ENCODE assay signal across 8 mouse cellular contexts in genomic region chr11:83191134-83191893, GRCm38 (mm10). TPM values are rescaled to one million over a fixed set of nuclear protein-coding genes. Genes with fewer than 3 reads are reported as not detected.
A peak's percentile ranks its signal among the peaks of the same experiment; 100 is the strongest.
DNase-seq lines count a peak whose midpoint lies in the region; ATAC-seq and TF ChIP-seq lines count a peak whose summit lies in the region.

Gene Slfn3, plus strand, starts transcription at chr11:83191330.

- peak within 1 kb of the TSS; percentile 21; the same call in 1 of the 2 replicates for H3K4me3 ChIP-seq in heart, embryonic 12.5 days
- H3K4me3 ChIP-seq in myocyte = peak within 1 kb of the TSS; percentile 20
- no peak within 1 kb of the TSS for H3K4me3 ChIP-seq in hindbrain, embryonic 12.5 days

- peak within 1 kb of the TSS; percentile 45; the same call in 1 of the 2 replicates for H3K9ac ChIP-seq in heart, embryonic 12.5 days
- H3K9ac ChIP-seq in hindbrain, embryonic 12.5 days = no peak within 1 kb of the TSS

- no peak for ATAC-seq in heart, embryonic 12.5 days (ENCODE audit: insufficient number of reproducible peaks, low FRiP score)
- ATAC-seq in hindbrain, embryonic 12.5 days (ENCODE audit: low FRiP score) = no peak

- 65% methylated on average over 12 of the region's 12 CpGs for WGBS in heart, embryonic 12.5 days
- WGBS in hindbrain, embryonic 12.5 days = 78% methylated on average over 12 of the region's 12 CpGs

- H3ac ChIP-seq in myocyte (ENCODE audit: control insufficient read depth, insufficient read length) = no peak within 1 kb of the TSS

- no peaks in the 10 kb centered on the region for H3K27me3 ChIP-seq in heart, embryonic 12.5 days (replicated peaks)
- H3K27me3 ChIP-seq in myocyte (ENCODE audit: control insufficient read depth, insufficient read depth, insufficient read length) = no peaks in the 10 kb centered on the region
- no peaks in the 10 kb centered on the region for H3K27me3 ChIP-seq in hindbrain, embryonic 12.5 days

- no peaks in the 10 kb centered on the region for H3K36me3 ChIP-seq in heart, embryonic 12.5 days
- H3K36me3 ChIP-seq in myocyte (ENCODE audit: control insufficient read depth, insufficient read depth) = no peaks in the 10 kb centered on the region
- no peaks in the 10 kb centered on the region for H3K36me3 ChIP-seq in hindbrain, embryonic 12.5 days

- no peak within 1 kb of the TSS for H3K27ac ChIP-seq in heart, embryonic 12.5 days (ENCODE audit: poor library complexity, severe bottlenecking)
- H3K27ac ChIP-seq in hindbrain, embryonic 12.5 days = no peak within 1 kb of the TSS

- no peaks in the 10 kb centered on the region for H3K79me2 ChIP-seq in myocyte (ENCODE audit: control insufficient read depth, insufficient read depth)

- no peak for TF ChIP-seq POLR2A in myocyte (IDR thresholded peaks at IDR 0.05; ENCODE audit: insufficient read length, low read depth)

- peak within 1 kb of the TSS; percentile 43 for H3K4me2 ChIP-seq in heart, embryonic 12.5 days
- H3K4me2 ChIP-seq in myocyte (ENCODE audit: low read depth) = peak within 1 kb of the TSS; percentile 46
- H3K4me2 ChIP-seq in hindbrain, embryonic 12.5 days (replicated peaks) = no peak within 1 kb of the TSS

- DNase-seq in gastrocnemius, adult 18-20 months (ENCODE audit: low spot score) = peak; percentile 12
- no peak for DNase-seq in gastrocnemius, postnatal 25 days
- DNase-seq in adrenal gland, postnatal 10 days = peak; percentile 41
- DNase-seq in kidney, postnatal 4 days = peak; percentile 41 to 63
- DNase-seq in layer of hippocampus, adult 9-10 months (ENCODE audit: low spot score) = no peak

- H3K4me1 ChIP-seq in heart, embryonic 12.5 days (replicated peaks) = no peaks in the 10 kb centered on the region
- no peaks in the 10 kb centered on the region for H3K4me1 ChIP-seq in hindbrain, embryonic 12.5 days

- no peaks in the 10 kb centered on the region for H3K9me3 ChIP-seq in heart, embryonic 12.5 days (replicated peaks)
- H3K9me3 ChIP-seq in hindbrain, embryonic 12.5 days (replicated peaks) = no peaks in the 10 kb centered on the region

TF ChIP-seq in myocyte, 11 proteins besides CTCF, POLR2A, EP300 and RAD21:
- TF ChIP-seq E2F4 (IDR thresholded peaks at IDR 0.05; ENCODE audit: insufficient read depth) (no peak), USF1 (IDR thresholded peaks at IDR 0.05; ENCODE audit: low read depth) (no peak)

RNA-seq across cellular contexts. Expression of gene Slfn3, which starts in this region (rescaled TPM):
- 1 to 10 TPM in 1 of 2 experiments, under 1 TPM in 1; 0.41 to 1.3 TPM for total RNA-seq in gastrocnemius, adult 18-20 months (2021)
- total RNA-seq in gastrocnemius, postnatal 25 days (2021) = 1 to 10 TPM; 1.2 to 1.3 TPM
- total RNA-seq in adrenal gland, postnatal 10 days (2021) = 1 to 10 TPM; 3.3 to 3.9 TPM
- 1.1 and 1.2 TPM in 2 replicates for polyA plus RNA-seq in heart, embryonic 12.5 days (2016; fragmentation: Nextera tagmentation; extraction: Ambion mirVana)
- 1.1 TPM for polyA plus RNA-seq in myocyte (2012; fragmentation: generic; extraction: Trizol)
- 0.66 and 0.68 TPM in 2 replicates for polyA plus RNA-seq in hindbrain, embryonic 12.5 days (2016; fragmentation: Nextera tagmentation; extraction: Ambion mirVana)

Comparison
In these comparisons a context has a peak if more than half of its experiments do, and no peak if none do; other contexts are left out.
1. DNase-seq: peak in gastrocnemius, adult 18-20 months (single experiment), adrenal gland, postnatal 10 days (single experiment) and kidney, postnatal 4 days (2 of 2); none in gastrocnemius, postnatal 25 days (single experiment) and layer of hippocampus, adult 9-10 months (single experiment).